Mouse (Mus musculus) testis, adult 2 months (tissue): ENCODE measurements at regions not wholly inside any gene's neighbourhood (a gene's known extent, or its start where the extent isn't known, plus 50 kb on each side); places are given as distances from the start of the nearest gene placed in this dataset.

Source experiments
- CTCF ChIP-seq: fragments of 200-500 bp; IDR thresholded peaks from 2 replicates; pipeline ENCODE4 v1.5.1; 2012; ENCODE audit warnings: low read depth, mild to moderate bottlenecking, inconsistent platforms, low read length, moderate library complexity; ENCODE audit not compliant: control insufficient read depth, insufficient read depth, insufficient replicate concordance
- POLR2A ChIP-seq: fragments of 200-500 bp; IDR thresholded peaks from 2 replicates; pipeline ENCODE4 v1.6.1; 2012; ENCODE audit warnings: low read depth, mild to moderate bottlenecking, inconsistent platforms, low read length, moderate library complexity; ENCODE audit not compliant: control insufficient read depth

- no peak for TF ChIP-seq CTCF
- TF ChIP-seq POLR2A: no peak
These were observed 185.9 kb upstream of the Thumpd2 start for GRCm38 (mm10) chr17:81250748-81251147.
